In the genomic region with DNA sequence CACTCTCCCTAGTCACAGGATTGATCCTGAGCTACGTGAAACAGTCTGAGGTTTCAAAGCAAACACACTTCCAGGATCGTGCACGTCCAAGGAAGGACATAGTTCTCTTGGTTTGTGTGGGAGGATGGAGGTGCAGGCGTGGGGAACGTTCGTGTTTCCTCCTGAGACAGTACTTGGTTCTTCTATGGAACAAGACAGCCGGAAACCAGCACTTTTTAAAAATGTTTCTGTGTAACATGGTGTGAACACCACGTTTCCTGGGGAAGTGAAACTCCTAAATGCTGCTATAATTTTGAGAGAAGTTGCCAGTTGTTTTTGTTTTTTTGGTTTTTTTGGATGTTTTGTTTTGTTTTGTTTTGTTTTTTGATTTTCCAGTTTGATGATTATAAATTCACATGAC, we compare ENCODE assay signal across 19 mouse cellular contexts. TPM values are rescaled to one million over a fixed set of nuclear protein-coding genes. Genes with fewer than 3 reads are reported as not detected.
DNase-seq lines count a peak whose midpoint lies in the region; ATAC-seq and TF ChIP-seq lines count a peak whose summit lies in the region.
"Had no signal": no experiment of that assay in that cellular context is flagged by ENCODE, and none has a peak within 500 bp of the region (broad histone marks: within the 10 kb centered on the region; RNA-seq: fewer than 3 reads in every experiment).

No protein-coding gene starts in this region.

- H3K4me1 ChIP-seq in kidney, embryonic 15.5 days: no peaks in the 10 kb centered on the region
- peaks cover 11% of the 10 kb centered on the region for H3K4me1 ChIP-seq in bone marrow macrophage, adult 2 months (ENCODE audit: control insufficient read depth, insufficient read depth, low read length)
- peaks cover 3% of the 10 kb centered on the region; the same call in 1 of the 2 replicates for H3K4me1 ChIP-seq in megakaryocyte, embryonic 14.5 days
- H3K4me1 ChIP-seq: heart, embryonic 12.5 days had no signal

- intact Hi-C loops in left cerebral cortex, postnatal 25 days (cut with DNase I): no loop called here

- no peak for TF ChIP-seq CTCF in bone marrow macrophage, adult 2 months (IDR thresholded peaks at IDR 0.05; ENCODE audit: low read depth, low read length)

- no peak overlapping the region for H3K4me3 ChIP-seq in kidney, embryonic 15.5 days (replicated peaks)
- H3K4me3 ChIP-seq in bone marrow macrophage, adult 2 months (ENCODE audit: insufficient read depth, low read length): peak overlapping the region; percentile 42; the same call in 1 of the 2 replicates
- H3K4me3 ChIP-seq in megakaryocyte, embryonic 14.5 days (replicated peaks): peak overlapping the region; percentile 34
- H3K4me3 ChIP-seq: forebrain, embryonic 10.5 days; heart, embryonic 12.5 days; hindbrain, embryonic 12.5 days had no signal

- H3K27me3 ChIP-seq in kidney, embryonic 15.5 days: no peaks in the 10 kb centered on the region
- peaks cover 6% of the 10 kb centered on the region for H3K27me3 ChIP-seq in megakaryocyte, embryonic 14.5 days (replicated peaks)
- H3K27me3 ChIP-seq: heart, embryonic 12.5 days; hindbrain, embryonic 12.5 days had no signal

- TF ChIP-seq POLR2A in bone marrow macrophage, adult 2 months (IDR thresholded peaks at IDR 0.05; ENCODE audit: borderline replicate concordance, low read depth, low read length): no peak

- WGBS in kidney, embryonic 15.5 days: 30% methylated on average over 8 of the region's 8 CpGs

- no peaks in the 10 kb centered on the region for H3K9me3 ChIP-seq in kidney, embryonic 15.5 days (replicated peaks)
- peaks cover 12% of the 10 kb centered on the region for H3K9me3 ChIP-seq in megakaryocyte, embryonic 14.5 days
- H3K9me3 ChIP-seq: heart, embryonic 12.5 days; hindbrain, embryonic 12.5 days had no signal

- no peak overlapping the region for H3K9ac ChIP-seq in kidney, embryonic 15.5 days
- H3K9ac ChIP-seq: heart, embryonic 12.5 days; hindbrain, embryonic 12.5 days had no signal

- peak; percentile 20 for DNase-seq in kidney, adult 9 months
- DNase-seq in B cell, adult 2 months: peak; percentile 70 to 77
- no peak for DNase-seq in left cerebral cortex, postnatal 25 days (ENCODE audit: low spot score in 2 of 2)
- no peak for DNase-seq in cerebellum, adult 9-11 months
- no peak for DNase-seq in embryo, embryonic 11 days
- DNase-seq: adrenal gland, postnatal 10 days; cerebellum, adult 8-10 months; heart, postnatal 14 days; right cerebral cortex, postnatal 25 days had no signal

- H3K27ac ChIP-seq in kidney, embryonic 15.5 days: no peak overlapping the region
- peak overlapping the region; percentile 84 for H3K27ac ChIP-seq in bone marrow macrophage, adult 2 months (ENCODE audit: insufficient read depth, low read depth, low read length)
- H3K27ac ChIP-seq: forebrain, embryonic 10.5 days; hindbrain, embryonic 12.5 days; kidney, postnatal 0 days had no signal

- no peak for ATAC-seq in kidney, embryonic 15.5 days (replicated peaks; ENCODE audit: low FRiP score)
- ATAC-seq: intestine, postnatal 0 days; lung, postnatal 0 days had no signal

- no peak overlapping the region for H3K4me2 ChIP-seq in kidney, embryonic 15.5 days
- H3K4me2 ChIP-seq: heart, embryonic 12.5 days; hindbrain, embryonic 12.5 days; midbrain, embryonic 11.5 days had no signal

- no peaks in the 10 kb centered on the region for H3K36me3 ChIP-seq in kidney, embryonic 15.5 days
- no peaks in the 10 kb centered on the region for H3K36me3 ChIP-seq in megakaryocyte, embryonic 14.5 days (replicated peaks; ENCODE audit: low read length)
- H3K36me3 ChIP-seq: forebrain, embryonic 10.5 days; heart, embryonic 12.5 days; hindbrain, embryonic 12.5 days had no signal

RNA-seq across cellular contexts. Expression of a gene that starts 13.9 kb away (rescaled TPM):
- polyA plus RNA-seq in kidney, embryonic 15.5 days (2015; fragmentation: Nextera tagmentation; extraction: Ambion mirVana): 11.8 and 12.0 TPM in 2 replicates
- 0.39 and 1.4 TPM in 2 replicates for polyA plus RNA-seq in bone marrow macrophage, adult 2 months (2012; ENCODE audit: insufficient read depth, insufficient read length, missing spikeins)
- polyA plus RNA-seq in megakaryocyte, embryonic 14.5 days (2012; ENCODE audit: insufficient read depth, low replicate concordance): 6.4 and 7.2 TPM in 2 replicates
- 1 to 10 TPM; 5.9 to 7.1 TPM for total RNA-seq in left cerebral cortex, postnatal 25 days (2021)

Comparison
In these comparisons a context has a peak if more than half of its experiments do, and no peak if none do; other contexts are left out.
1. DNase-seq: peak in kidney, adult 9 months (single experiment) and B cell, adult 2 months (2 of 2); none in left cerebral cortex, postnatal 25 days (0 of 2), cerebellum, adult 9-11 months (single experiment) and embryo, embryonic 11 days (single experiment).